Mouse (Mus musculus): ENCODE data around the gene Col6a1.
A peak's percentile ranks its signal among the peaks of the same experiment; 100 is the strongest.

Gene Col6a1

GRCm38 (mm10) chr10:76681882-76682281 lies 44.1 kb downstream of the Col6a1 start:
- DNase-seq (ENCODE audit: extremely low read depth, insufficient read length, low spot score), result peak; percentile 25

DNA sequence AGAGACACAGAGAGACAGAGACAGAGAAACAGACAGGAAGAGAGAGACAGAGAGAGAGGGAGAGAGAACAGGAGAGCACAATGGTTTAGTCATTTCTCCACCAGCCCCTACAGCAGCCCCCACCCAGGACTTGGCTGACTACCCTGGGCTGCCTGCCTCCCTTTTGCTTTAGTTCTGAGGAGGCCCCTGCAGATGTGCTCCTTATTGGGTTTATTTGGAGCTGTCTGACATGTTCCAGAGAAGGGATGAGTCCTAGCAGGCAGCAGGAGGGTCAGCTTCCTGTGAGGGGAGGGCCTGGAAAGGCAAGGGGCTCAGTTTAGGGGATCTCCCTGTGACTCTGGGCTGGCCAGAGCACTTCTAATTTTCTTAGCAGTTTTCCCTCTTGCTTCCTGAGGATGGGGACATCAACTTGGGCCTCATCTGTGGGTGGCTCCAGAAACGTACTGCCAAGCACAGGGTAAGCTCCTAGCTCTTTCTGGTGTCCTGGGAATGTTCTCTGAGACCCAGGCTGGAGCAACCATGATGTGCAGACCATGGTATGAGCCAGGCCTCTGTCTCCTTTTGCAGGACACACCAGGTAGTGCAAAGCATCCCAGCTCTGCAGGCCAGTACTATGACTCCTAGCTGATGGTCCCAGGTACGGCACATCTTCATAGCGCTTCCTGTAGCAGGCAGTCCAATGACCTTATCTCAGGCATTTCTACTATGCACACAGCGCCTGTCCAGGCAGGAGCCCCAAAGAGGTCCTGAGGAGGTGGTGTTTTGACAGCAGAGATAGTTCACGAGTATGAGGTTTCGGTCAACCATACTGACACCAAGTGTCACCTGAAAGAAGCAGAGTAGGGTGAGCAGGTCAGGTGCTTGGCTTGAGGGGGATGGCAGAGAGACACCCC lies 45.0 kb downstream of the Col6a1 start:
- DNase-seq (ENCODE audit: extremely low read depth, insufficient read length, low spot score), result no peak

GRCm38 (mm10) chr10:76678122-76678521 lies 47.8 kb downstream of the Col6a1 start:
- peak; percentile 22 for DNase-seq (ENCODE audit: extremely low read depth, insufficient read length, low spot score)

- DNase-seq (ENCODE audit: extremely low read depth, insufficient read length, low spot score), result no peak
These were observed 50.7 kb downstream of the Col6a1 start for GRCm38 (mm10) chr10:76675268-76675667.

GRCm38 (mm10) chr10:76674581-76674980 lies 51.4 kb downstream of the Col6a1 start:
- no peak for DNase-seq (ENCODE audit: extremely low read depth, insufficient read length, low spot score)

DNA sequence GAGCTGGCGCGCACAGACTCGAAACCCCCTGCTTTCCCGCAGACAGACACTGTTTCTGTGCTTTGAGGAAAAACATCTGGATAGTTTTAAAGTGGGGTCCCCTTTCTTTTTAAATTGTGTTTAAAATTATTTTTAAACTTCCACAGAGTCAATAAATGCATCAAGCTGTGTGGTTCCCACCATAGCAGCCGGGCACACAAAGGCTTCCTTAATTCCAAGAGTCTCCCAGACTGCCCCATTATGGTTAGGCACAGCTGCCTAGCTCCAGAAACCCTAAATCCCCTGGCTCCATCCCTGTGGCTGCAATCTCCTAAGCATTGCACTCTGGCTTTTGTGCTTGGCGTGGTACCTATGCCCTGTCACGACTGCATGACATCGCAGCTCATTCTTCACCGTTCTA lies 54.0 kb downstream of the Col6a1 start:
- no peak for DNase-seq (ENCODE audit: extremely low read depth, insufficient read length, low spot score)

GRCm38 (mm10) chr10:76668947-76669284 lies 57.1 kb downstream of the Col6a1 start:
- peak; percentile 83 for DNase-seq (ENCODE audit: extremely low read depth, insufficient read length, low spot score)

- no peak for DNase-seq (ENCODE audit: extremely low read depth, insufficient read length, low spot score)
These were observed 57.6 kb downstream of the Col6a1 start for GRCm38 (mm10) chr10:76668261-76668946.

GRCm38 (mm10) chr10:76667197-76667805 lies 58.7 kb downstream of the Col6a1 start:
- no peak for DNase-seq (ENCODE audit: extremely low read depth, insufficient read length, low spot score)

DNA sequence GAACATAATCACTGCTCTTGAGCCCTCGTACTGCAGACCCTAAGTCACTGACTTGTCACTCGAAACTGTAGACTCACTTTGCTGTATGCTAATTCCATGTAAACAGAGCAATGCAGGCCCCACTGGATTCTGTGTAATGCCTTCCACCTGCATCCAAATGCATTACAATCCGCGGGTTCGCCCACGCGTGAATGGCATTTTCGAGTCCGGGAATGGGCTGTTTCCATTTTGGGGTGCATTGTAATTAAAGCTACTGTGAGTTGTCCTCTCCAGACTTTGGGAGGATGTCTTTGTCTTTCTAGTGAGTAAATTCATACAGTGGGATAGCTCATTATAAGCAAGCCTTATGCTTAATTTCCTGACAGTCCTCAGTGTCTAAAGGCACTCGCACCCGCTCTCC lies 60.4 kb downstream of the Col6a1 start:
- no peak for DNase-seq (ENCODE audit: extremely low read depth, insufficient read length, low spot score)

- peak; percentile 80 for DNase-seq (ENCODE audit: extremely low read depth, insufficient read length, low spot score)
These were observed 61.5 kb downstream of the Col6a1 start for GRCm38 (mm10) chr10:76664156-76665115.

Data from 3134 (cell line).